In genomic region chr14:80479918-80480317, GRCm38 (mm10) we compare ENCODE assay signal across 15 mouse cellular contexts.
"Had no signal": no experiment of that assay in that cellular context is flagged by ENCODE, and none has a peak within 500 bp of the region (broad histone marks: within the 10 kb centered on the region; RNA-seq: fewer than 3 reads in every experiment).

No protein-coding gene starts in this region.

- H3K27me3 ChIP-seq: lung, embryonic 15.5 days; megakaryocyte, embryonic 14.5 days; midbrain, embryonic 13.5 days; midbrain, embryonic 15.5 days; neural tube, embryonic 12.5 days; stomach, embryonic 15.5 days had no signal

- H3K9ac ChIP-seq: liver, embryonic 14.5 days; lung, embryonic 15.5 days; midbrain, embryonic 13.5 days; midbrain, embryonic 15.5 days; neural tube, embryonic 12.5 days; stomach, embryonic 15.5 days had no signal

- H3K4me3 ChIP-seq: lung, embryonic 15.5 days; megakaryocyte, embryonic 14.5 days; midbrain, embryonic 13.5 days; midbrain, embryonic 15.5 days; neural tube, embryonic 12.5 days; stomach, embryonic 15.5 days had no signal

- DNase-seq: lung, adult 2 months; right cerebral cortex, postnatal 14 days; thymus, adult 2 months; thymus, postnatal 25 days; thymus, postnatal 4 days had no signal

- H3K4me1 ChIP-seq: lung, embryonic 15.5 days; megakaryocyte, embryonic 14.5 days; midbrain, embryonic 13.5 days; midbrain, embryonic 15.5 days; neural tube, embryonic 12.5 days; stomach, embryonic 15.5 days had no signal

- H3K36me3 ChIP-seq: lung, embryonic 15.5 days; midbrain, embryonic 13.5 days; midbrain, embryonic 15.5 days; neural tube, embryonic 12.5 days; stomach, embryonic 15.5 days had no signal

- H3K27ac ChIP-seq: liver, embryonic 14.5 days; lung, embryonic 15.5 days; macrophage; midbrain, embryonic 13.5 days; midbrain, embryonic 15.5 days; neural tube, embryonic 12.5 days; stomach, embryonic 15.5 days; stomach, postnatal 0 days had no signal

- H3K9me3 ChIP-seq: lung, embryonic 15.5 days; midbrain, embryonic 13.5 days; midbrain, embryonic 15.5 days; neural tube, embryonic 12.5 days; stomach, embryonic 15.5 days had no signal

- H3K4me2 ChIP-seq: lung, embryonic 15.5 days; midbrain, embryonic 11.5 days; midbrain, embryonic 13.5 days; midbrain, embryonic 15.5 days; neural tube, embryonic 12.5 days; stomach, embryonic 15.5 days had no signal

- ATAC-seq: midbrain, embryonic 13.5 days; midbrain, embryonic 15.5 days had no signal
